Mouse (Mus musculus) heart, embryonic 11.5 days (tissue): ENCODE results near the gene Ormdl2. TPM values are rescaled to one million over a fixed set of nuclear protein-coding genes. Genes with fewer than 3 reads are reported as not detected.

Source experiments
- ATAC-seq: fragments of 200-750 bp; cut with Nextera tagmentation; replicated peaks from 2 replicates; pipeline ENCODE4 v1.8.0; 2017; ENCODE audit warnings: moderate library complexity; ENCODE audit not compliant: insufficient number of reproducible peaks, low FRiP score, low TSS enrichment
- H3K27ac ChIP-seq: fragments of 300-500 bp; sonication (generic); 2 replicates; pipeline ENCODE4 v1.5.1; 2014; ENCODE audit warnings: mild to moderate bottlenecking, low read depth, low read length
- H3K27me3 ChIP-seq: fragments of 300-500 bp; sonication (generic); 2 replicates; pipeline ENCODE4 v1.6.1; 2014; ENCODE audit warnings: mild to moderate bottlenecking, low read length, mixed read lengths; ENCODE audit not compliant: control insufficient read depth, insufficient read depth
- H3K36me3 ChIP-seq: fragments of 300-500 bp; sonication (generic); 2 replicates; pipeline ENCODE4 v1.6.1; 2014; ENCODE audit warnings: mild to moderate bottlenecking, low read length, moderate library complexity, mixed read lengths; ENCODE audit not compliant: control insufficient read depth, insufficient read depth
- H3K4me1 ChIP-seq: fragments of 300-500 bp; sonication (generic); 2 replicates; pipeline ENCODE4 v1.6.1; 2014; ENCODE audit warnings: low read length; ENCODE audit not compliant: control insufficient read depth, insufficient read depth
- H3K4me2 ChIP-seq: fragments of 300-500 bp; sonication (generic); 2 replicates; pipeline ENCODE4 v1.6.1; 2014; ENCODE audit warnings: mild to moderate bottlenecking, moderate library complexity
- H3K4me3 ChIP-seq: fragments of 300-500 bp; sonication (generic); 2 replicates; pipeline ENCODE4 v1.5.1; 2014; ENCODE audit warnings: low read depth, low read length
- H3K9ac ChIP-seq: fragments of 300-500 bp; sonication (generic); 2 replicates; pipeline ENCODE4 v1.6.1; 2014; ENCODE audit warnings: mild to moderate bottlenecking, low read depth, low read length, moderate library complexity
- H3K9me3 ChIP-seq: fragments of 300-500 bp; sonication (generic); replicated peaks from 2 replicates; pipeline ENCODE4 v1.6.1; 2016; ENCODE audit warnings: low read length; ENCODE audit not compliant: control insufficient read depth
- WGBS: fragments of 180-500 bp; shearing (Covaris S2); extraction: QIAGEN DNeasy Blood & Tissue Kit; methylation state at CpG from one replicate; pipeline ENCODE4 v1.1.7; 2014; ENCODE audit not compliant: insufficient replicate concordance; 5-methylcytosine and 5-hydroxymethylcytosine counted together
- polyA plus RNA-seq: library from polyadenylated mRNA; unstranded; fragments of >200 nt; fragmentation: Nextera tagmentation; extraction: Ambion mirVana; gene quantifications from 2 replicates; pipeline ENCODE4 v1.2.1, GENCODE M21; 2014

Gene Ormdl2
- 50.7 and 60.3 TPM in 2 replicates for polyA plus RNA-seq

- Histone ChIP-seq H3K4me3 (peak within 1 kb of the TSS; percentile 95), H3K9ac (peak within 1 kb of the TSS; percentile 93), H3K4me2 (peak within 1 kb of the TSS; percentile 79), H3K4me1 (peaks cover 7% of the 10 kb centered on the region), H3K27ac (peak within 1 kb of the TSS; percentile 54), H3K27me3 (no peaks in the 10 kb centered on the region), H3K36me3 (peaks cover 13% of the 10 kb centered on the region), H3K9me3 (no peaks in the 10 kb centered on the region)
- WGBS: under 1% methylated on average over 46 of the region's 46 CpGs
- ATAC-seq: peak; percentile 100
Measured at GRCm38 (mm10) chr10:128821358-128822056, at the start of gene Ormdl2. Gene Ormdl2, minus strand, starts transcription at chr10:128821645.

DNA sequence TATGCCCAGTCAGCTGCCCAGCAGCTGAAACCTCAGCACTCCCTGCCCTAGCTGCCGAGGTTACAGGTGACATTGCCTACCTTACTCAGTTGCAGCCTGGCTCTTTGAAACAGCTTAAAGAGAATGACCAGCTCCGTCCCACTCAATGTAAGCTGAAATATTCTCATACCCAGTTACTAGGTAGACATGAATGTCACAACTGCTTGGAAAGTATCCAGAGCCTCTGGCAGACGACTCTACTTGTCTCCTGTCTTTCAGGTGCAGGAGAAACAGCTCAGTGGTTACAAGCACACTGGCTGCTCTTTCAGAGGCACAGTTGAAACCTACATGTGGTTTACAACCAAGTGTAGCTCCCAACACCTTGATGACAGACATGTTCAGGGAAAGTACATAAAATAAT, 48.9 kb upstream of the Ormdl2 start:
- Histone ChIP-seq H3K27me3 (no peaks in the 10 kb centered on the region), H3K9me3 (no peaks in the 10 kb centered on the region), H3K9ac (no peak overlapping the region), H3K27ac (no peak overlapping the region), H3K4me2 (no peak overlapping the region), H3K4me3 (no peak overlapping the region), H3K36me3 (peaks cover 21% of the 10 kb centered on the region), H3K4me1 (no peaks in the 10 kb centered on the region)
- no peak for ATAC-seq
- 82% methylated on average over 3 of the region's 3 CpGs for WGBS

DNA sequence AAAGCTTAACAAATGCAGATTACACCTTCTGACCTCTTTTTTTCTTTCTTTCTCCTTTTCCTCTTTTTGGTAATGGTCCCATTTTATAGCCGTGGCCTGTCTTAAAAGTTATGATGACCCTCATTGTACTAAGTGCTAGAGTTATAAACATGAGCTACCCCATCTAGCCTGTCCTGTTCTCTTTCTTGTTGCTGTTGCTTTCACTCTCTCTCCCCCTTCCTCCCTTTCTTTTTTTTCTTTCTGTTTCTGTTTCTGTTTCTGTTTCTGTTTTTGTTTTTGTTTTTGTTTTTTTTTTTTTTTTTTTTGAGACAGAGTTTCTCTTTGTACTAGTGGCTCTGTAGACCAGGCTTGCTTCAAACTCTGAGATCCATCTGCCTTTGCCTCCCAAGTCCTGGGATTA, 45.1 kb upstream of the Ormdl2 start:
- Histone ChIP-seq H3K4me3 (no peak overlapping the region), H3K4me2 (no peak overlapping the region), H3K9ac (no peak overlapping the region), H3K4me1 (no peaks in the 10 kb centered on the region), H3K9me3 (no peaks in the 10 kb centered on the region), H3K27ac (no peak overlapping the region), H3K36me3 (peaks cover 10% of the 10 kb centered on the region), H3K27me3 (no peaks in the 10 kb centered on the region)
- ATAC-seq: no peak
- 95% methylated on average over 1 of the region's 1 CpGs for WGBS

- H3K36me3 ChIP-seq: peaks cover 7% of the 10 kb centered on the region
- no peak for ATAC-seq
- H3K9ac ChIP-seq: no peak overlapping the region
- no peaks in the 10 kb centered on the region for H3K9me3 ChIP-seq
- no peak overlapping the region for H3K4me3 ChIP-seq
- H3K27me3 ChIP-seq: no peaks in the 10 kb centered on the region
- H3K4me1 ChIP-seq: no peaks in the 10 kb centered on the region
- no peak overlapping the region for H3K27ac ChIP-seq
- no peak overlapping the region for H3K4me2 ChIP-seq
- 76% methylated on average over 3 of the region's 3 CpGs for WGBS
Measured at GRCm38 (mm10) chr10:128866042-128866441, 44.6 kb upstream of the Ormdl2 start.

GRCm38 (mm10) chr10:128861176-128861575, 39.7 kb upstream of the Ormdl2 start:
- Histone ChIP-seq H3K27ac (no peak overlapping the region), H3K36me3 (peaks cover 4% of the 10 kb centered on the region; the same call in 1 of the 2 replicates), H3K4me2 (no peak overlapping the region), H3K4me1 (no peaks in the 10 kb centered on the region), H3K4me3 (no peak overlapping the region), H3K9ac (no peak overlapping the region), H3K9me3 (no peaks in the 10 kb centered on the region), H3K27me3 (no peaks in the 10 kb centered on the region)
- ATAC-seq: no peak

GRCm38 (mm10) chr10:128850339-128850738, 28.9 kb upstream of the Ormdl2 start:
- no peaks in the 10 kb centered on the region for H3K27me3 ChIP-seq
- H3K9me3 ChIP-seq: no peaks in the 10 kb centered on the region
- H3K4me3 ChIP-seq: no peak overlapping the region
- peaks cover 10% of the 10 kb centered on the region; the same call in 1 of the 2 replicates for H3K36me3 ChIP-seq
- H3K9ac ChIP-seq: no peak overlapping the region
- no peaks in the 10 kb centered on the region for H3K4me1 ChIP-seq
- no peak overlapping the region for H3K4me2 ChIP-seq
- no peak overlapping the region for H3K27ac ChIP-seq
- 76% methylated on average over 3 of the region's 3 CpGs for WGBS
- no peak for ATAC-seq

DNA sequence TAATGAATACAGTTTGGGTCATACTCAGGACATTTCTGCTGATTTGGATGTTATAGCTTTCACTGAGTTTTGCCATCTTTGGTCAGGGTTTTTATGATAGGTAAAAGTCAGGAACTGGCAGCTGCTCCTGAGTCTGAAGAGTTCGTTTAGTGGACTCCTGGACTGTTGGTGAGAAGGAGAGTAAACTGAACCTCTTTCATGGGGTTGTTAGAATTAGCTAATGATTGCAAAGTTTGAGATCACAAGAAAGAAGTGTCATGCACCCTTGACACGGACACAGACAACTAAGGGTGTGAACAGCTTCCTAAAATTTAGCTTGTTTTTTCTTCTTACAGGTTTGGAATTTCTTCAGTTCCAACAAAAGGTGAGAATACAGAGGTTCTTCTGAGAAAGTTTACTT, 27.0 kb upstream of the Ormdl2 start:
- WGBS: 75% methylated on average over 2 of the region's 2 CpGs
- no peaks in the 10 kb centered on the region for H3K9me3 ChIP-seq
- no peaks in the 10 kb centered on the region for H3K27me3 ChIP-seq
- H3K4me2 ChIP-seq: no peak overlapping the region
- H3K36me3 ChIP-seq: peaks cover 10% of the 10 kb centered on the region
- H3K4me3 ChIP-seq: no peak overlapping the region
- H3K27ac ChIP-seq: no peak overlapping the region
- H3K4me1 ChIP-seq: no peaks in the 10 kb centered on the region
- no peak for ATAC-seq
- H3K9ac ChIP-seq: no peak overlapping the region

DNA sequence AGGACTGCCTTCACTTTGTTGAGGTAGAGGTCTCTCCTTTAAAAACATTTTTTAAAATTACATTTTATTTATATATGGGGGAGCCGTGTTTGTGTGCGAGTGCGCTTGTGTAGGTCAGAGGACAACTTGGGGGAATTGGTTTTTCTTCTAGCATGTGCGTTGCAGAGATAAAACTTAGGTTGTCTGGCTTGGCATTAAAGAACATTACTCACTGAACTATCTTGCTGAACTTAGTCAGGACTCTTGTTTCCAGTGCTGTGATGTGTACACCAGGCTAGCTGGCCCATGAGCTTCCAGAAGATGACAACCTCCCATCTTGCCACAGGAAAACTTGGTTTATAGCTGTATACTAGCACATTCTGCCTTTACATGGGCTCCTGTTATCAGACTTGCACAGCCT, 25.2 kb upstream of the Ormdl2 start:
- no peak overlapping the region for H3K9ac ChIP-seq
- whole genome bisulfite sequencing: 90% methylated on average over 4 of the region's 4 CpGs

GRCm38 (mm10) chr10:128845516-128845915, 24.1 kb upstream of the Ormdl2 start:
- H3K27ac ChIP-seq: no peak overlapping the region
- no peak overlapping the region for H3K4me3 ChIP-seq
- H3K27me3 ChIP-seq: no peaks in the 10 kb centered on the region
- no peak for ATAC-seq
- H3K9me3 ChIP-seq: no peaks in the 10 kb centered on the region
- H3K4me1 ChIP-seq: no peaks in the 10 kb centered on the region
- no peak overlapping the region for H3K4me2 ChIP-seq
- whole genome bisulfite sequencing: 79% methylated on average over 2 of the region's 2 CpGs
- H3K9ac ChIP-seq: no peak overlapping the region
- peaks cover 15% of the 10 kb centered on the region for H3K36me3 ChIP-seq

More for the DNA sequence above, 25.2 kb upstream of the Ormdl2 start:
- Histone ChIP-seq H3K4me1 (no peaks in the 10 kb centered on the region), H3K4me2 (no peak overlapping the region), H3K9me3 (no peaks in the 10 kb centered on the region), H3K36me3 (peaks cover 17% of the 10 kb centered on the region), H3K27me3 (no peaks in the 10 kb centered on the region), H3K27ac (no peak overlapping the region), H3K4me3 (no peak overlapping the region)
- ATAC-seq: no peak
